Mouse (Mus musculus) liver, postnatal 0 days (tissue): Measurements from ENCODE around the gene Retsat. TPM values are rescaled to one million over a fixed set of nuclear protein-coding genes. Genes with fewer than 3 reads are reported as not detected.

ENCODE experiments used
- ATAC-seq: fragments of 200-750 bp; cut with Nextera tagmentation; 2 replicates; pipeline ENCODE4 v1.8.0; 2017; ENCODE audit warnings: mild to moderate bottlenecking, moderate library complexity
- DNase-seq: peaks from one replicate; pipeline ENCODE4 v3.0.0-alpha.2; 2016
- H3K27ac ChIP-seq: fragments of 300-500 bp; sonication (generic); 2 replicates; pipeline ENCODE4 v1.5.1; 2014; ENCODE audit warnings: antibody characterized with exemption, moderate library complexity, mild to moderate bottlenecking, low read depth
- H3K27me3 ChIP-seq: fragments of 300-500 bp; sonication (generic); 2 replicates; pipeline ENCODE4 v1.6.1; 2014; ENCODE audit warnings: low read length, control low read depth, mixed read lengths; ENCODE audit not compliant: insufficient read depth
- H3K36me3 ChIP-seq: fragments of 300-500 bp; sonication (generic); replicated peaks from 2 replicates; pipeline ENCODE4 v1.6.1; 2014; ENCODE audit warnings: mild to moderate bottlenecking, control low read depth, low read length, moderate library complexity, mixed read lengths; ENCODE audit not compliant: insufficient read depth
- H3K4me1 ChIP-seq: fragments of 300-500 bp; sonication (generic); 2 replicates; pipeline ENCODE4 v1.6.1; 2014; ENCODE audit warnings: antibody characterized with exemption, mild to moderate bottlenecking, control low read depth; ENCODE audit not compliant: insufficient read depth
- H3K4me2 ChIP-seq: fragments of 300-500 bp; sonication (generic); 2 replicates; pipeline ENCODE4 v1.6.1; 2014; ENCODE audit warnings: low read depth, mild to moderate bottlenecking, low read length, moderate library complexity, mixed read lengths
- H3K4me3 ChIP-seq: fragments of 300-500 bp; sonication (generic); 2 replicates; pipeline ENCODE4 v1.5.1; 2014; ENCODE audit warnings: low read depth, low read length
- H3K9ac ChIP-seq: fragments of 300-500 bp; sonication (generic); replicated peaks from 2 replicates; pipeline ENCODE4 v1.6.1; 2014; ENCODE audit warnings: mild to moderate bottlenecking, moderate library complexity
- H3K9me3 ChIP-seq: fragments of 300-500 bp; sonication (generic); 2 replicates; pipeline ENCODE4 v1.6.1; 2016; ENCODE audit warnings: mild to moderate bottlenecking, control low read depth, low read length, mixed read lengths
- CTCF ChIP-seq: sonication (generic); IDR thresholded peaks from 2 replicates; pipeline ENCODE4 v1.5.1; 2016; ENCODE audit warnings: antibody characterized with exemption, low read depth
- EP300 ChIP-seq: IDR thresholded peaks from 2 replicates; pipeline ENCODE4 v1.6.1; 2016; ENCODE audit warnings: antibody characterized with exemption, low read depth, mild to moderate bottlenecking
- WGBS: fragments of 180-500 bp; shearing (Covaris S2); extraction: QIAGEN DNeasy Blood & Tissue Kit; methylation state at CpG from one replicate; pipeline ENCODE4 v1.1.7; 2014; ENCODE audit not compliant: insufficient replicate concordance; 5-methylcytosine and 5-hydroxymethylcytosine counted together
- polyA plus RNA-seq: library from polyadenylated mRNA; unstranded; fragments of >200 nt; fragmentation: Nextera tagmentation; extraction: Ambion mirVana; gene quantifications from 2 replicates; pipeline ENCODE4 v1.2.1, GENCODE M21; 2015

Gene Retsat
- polyA plus RNA-seq, 1 experiment from 2014 or later, result 109 TPM

- peaks cover 25% of the 10 kb centered on the region for H3K36me3 ChIP-seq
- peak overlapping the region; percentile 86 for H3K9ac ChIP-seq
- TF ChIP-seq CTCF (no peak), EP300 (no peak)
- peaks cover 37% of the 10 kb centered on the region for H3K4me1 ChIP-seq
- no peak for ATAC-seq
- peak overlapping the region; percentile 97 for H3K4me2 ChIP-seq
- 15% methylated on average over 25 of the region's 25 CpGs for WGBS
- peak overlapping the region; percentile 66 for H3K27ac ChIP-seq
- no peaks in the 10 kb centered on the region for H3K27me3 ChIP-seq
- peak; percentile 28 for DNase-seq
- H3K4me3 ChIP-seq, result peak overlapping the region; percentile 94
- no peaks in the 10 kb centered on the region for H3K9me3 ChIP-seq
Measured at GRCm38 (mm10) chr6:72615561-72616375, 17.5 kb downstream of the Retsat start.

DNA sequence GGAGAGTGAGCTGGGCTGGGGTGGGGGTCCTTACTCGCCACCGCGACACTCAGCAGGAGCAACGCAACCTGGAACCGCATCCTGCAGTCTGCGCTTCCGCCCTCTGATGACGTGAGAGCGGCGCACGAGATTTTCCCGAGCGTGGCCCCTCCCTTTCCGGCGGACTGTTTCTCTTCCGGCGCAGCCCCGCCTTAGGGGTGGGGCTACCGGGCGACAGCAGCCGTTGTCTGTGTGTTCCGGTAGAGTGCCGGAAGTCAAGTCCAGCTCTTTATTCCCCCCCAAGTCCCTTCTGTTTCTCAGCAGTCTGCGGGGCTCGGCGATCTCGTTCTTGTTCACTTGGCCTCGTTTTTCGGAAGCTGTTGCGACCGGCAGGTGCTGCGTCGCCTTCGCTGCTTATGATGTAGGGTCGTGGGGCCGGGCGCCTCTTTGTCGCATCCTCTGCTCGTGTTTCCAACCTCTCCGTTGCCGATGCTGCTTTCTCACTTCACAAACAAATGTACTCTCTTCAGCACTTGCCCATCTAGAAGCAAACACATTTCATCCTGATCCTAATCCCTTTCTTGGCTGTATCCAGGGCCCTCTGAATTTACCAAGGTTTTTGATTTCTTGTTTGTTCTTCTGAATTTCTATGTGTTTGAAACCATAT is 18.5 kb downstream of the Retsat start, which contains the start of gene Tgoln1:
TSS of gene Tgoln1 (minus strand) at position 358 of the 646 bp plus-strand sequence.
- Histone ChIP-seq H3K36me3 (peaks cover 16% of the 10 kb centered on the region), H3K27me3 (no peaks in the 10 kb centered on the region), H3K4me3 (peak within 1 kb of the TSS; percentile 94), H3K27ac (peak within 1 kb of the TSS; percentile 99), H3K9ac (peak within 1 kb of the TSS; percentile 88), H3K9me3 (no peaks in the 10 kb centered on the region), H3K4me2 (peak within 1 kb of the TSS; percentile 97), H3K4me1 (peaks cover 37% of the 10 kb centered on the region)
- peak; percentile 94 for ATAC-seq
- TF ChIP-seq CTCF, result no peak
- TF ChIP-seq EP300, result no peak; the same call in 1 of the 2 replicates
- DNase-seq, result peak; percentile 97
- WGBS, result under 1% methylated on average over 41 of the region's 41 CpGs

GRCm38 (mm10) chr6:72619734-72620532 is 21.7 kb downstream of the Retsat start:
- peaks cover 32% of the 10 kb centered on the region for H3K4me1 ChIP-seq
- no peak overlapping the region for H3K9ac ChIP-seq
- H3K27me3 ChIP-seq, result no peaks in the 10 kb centered on the region
- H3K4me2 ChIP-seq, result peak overlapping the region; percentile 60
- DNase-seq (no peak), ATAC-seq (peak; percentile 20; the same call in 1 of the 2 replicates)
- H3K9me3 ChIP-seq, result no peaks in the 10 kb centered on the region
- H3K27ac ChIP-seq, result peak overlapping the region; percentile 82
- no peaks in the 10 kb centered on the region for H3K36me3 ChIP-seq
- 0 out of 2 replicates have a peak overlapping the region, but pooled peaks have one; percentile 0 for H3K4me3 ChIP-seq
- WGBS, result 15% methylated on average over 12 of the region's 12 CpGs
- TF ChIP-seq CTCF, result no peak
- no peak for TF ChIP-seq EP300

GRCm38 (mm10) chr6:72620920-72621319 is 22.6 kb downstream of the Retsat start:
- Histone ChIP-seq H3K4me2 (no peak overlapping the region), H3K9ac (no peak overlapping the region), H3K27ac (peak overlapping the region; percentile 82), H3K9me3 (no peaks in the 10 kb centered on the region), H3K4me1 (peaks cover 22% of the 10 kb centered on the region), H3K36me3 (no peaks in the 10 kb centered on the region), H3K4me3 (no peak overlapping the region), H3K27me3 (no peaks in the 10 kb centered on the region)
- 43% methylated on average over 5 of the region's 5 CpGs for WGBS
- no peak for ATAC-seq
- no peak for DNase-seq
- TF ChIP-seq CTCF, result no peak
- no peak for TF ChIP-seq EP300

GRCm38 (mm10) chr6:72622917-72623316 is 24.6 kb downstream of the Retsat start:
- peaks cover 14% of the 10 kb centered on the region for H3K4me1 ChIP-seq
- peaks cover 8% of the 10 kb centered on the region; the same call in 1 of the 2 replicates for H3K36me3 ChIP-seq
- no peak overlapping the region for H3K27ac ChIP-seq
- WGBS, result 48% methylated on average over 3 of the region's 3 CpGs
- no peak for DNase-seq
- no peak for TF ChIP-seq CTCF
- no peak for TF ChIP-seq EP300
- H3K27me3 ChIP-seq, result no peaks in the 10 kb centered on the region
- no peak overlapping the region for H3K4me2 ChIP-seq
- peak; percentile 59 for ATAC-seq
- H3K9ac ChIP-seq, result no peak overlapping the region
- H3K9me3 ChIP-seq, result no peaks in the 10 kb centered on the region
- no peak overlapping the region for H3K4me3 ChIP-seq
